Mouse (Mus musculus): ENCODE data around the gene Gm21973. TPM values are rescaled to one million over a fixed set of nuclear protein-coding genes. Genes with fewer than 3 reads are reported as not detected.

The Gm21973 gene
- 1 to 10 TPM in 1 of 2 experiments, not detected in 1; 1.3 TPM for total RNA-seq (2021)
- polyA plus RNA-seq (2012; rRNA removed), result not detected in 2 replicates
- long read RNA-seq, partial matches to known transcripts, result 0 of 2 reads
- long read RNA-seq, other reads (novel, unspliced or antisense), result 2 of 2 reads

GRCm38 (mm10) chr15:10325080-10325479 lies at the start of gene Gm21973:
Gm21973 (plus strand) TSS chr15:10325380.
- DNase-seq, result no peak

GRCm38 (mm10) chr15:10276386-10276785 lies 48.8 kb upstream of the Gm21973 start:
- no peak for DNase-seq

GRCm38 (mm10) chr15:10277461-10277860 lies 47.7 kb upstream of the Gm21973 start:
- no peak for DNase-seq

GRCm38 (mm10) chr15:10281546-10281945 lies 43.6 kb upstream of the Gm21973 start:
- no peak for DNase-seq

- DNase-seq, result no peak
Measured at GRCm38 (mm10) chr15:10283661-10284060, 41.5 kb upstream of the Gm21973 start.

- no peak for DNase-seq
Measured at GRCm38 (mm10) chr15:10296570-10296969, 28.6 kb upstream of the Gm21973 start.

GRCm38 (mm10) chr15:10298058-10298457 lies 27.1 kb upstream of the Gm21973 start:
- DNase-seq, result peak; percentile 32

GRCm38 (mm10) chr15:10299467-10299866 lies 25.7 kb upstream of the Gm21973 start:
- no peak for DNase-seq

GRCm38 (mm10) chr15:10306461-10306860 lies 18.7 kb upstream of the Gm21973 start:
- DNase-seq, result no peak

GRCm38 (mm10) chr15:10311826-10312225 lies 13.4 kb upstream of the Gm21973 start:
- DNase-seq, result peak; percentile 36

GRCm38 (mm10) chr15:10313522-10314455 lies 11.4 kb upstream of the Gm21973 start:
- DNase-seq, result peak; percentile 75

GRCm38 (mm10) chr15:10330626-10331025 lies 5.4 kb downstream of the Gm21973 start:
- peak; percentile 84 for DNase-seq

- no peak for DNase-seq
Measured at GRCm38 (mm10) chr15:10332566-10332965, 7.4 kb downstream of the Gm21973 start.

- DNase-seq, result no peak
Measured at GRCm38 (mm10) chr15:10338606-10339005, 13.4 kb downstream of the Gm21973 start.

- no peak for DNase-seq
Measured at GRCm38 (mm10) chr15:10347044-10347443, 21.9 kb downstream of the Gm21973 start.

- DNase-seq, result no peak
Measured at GRCm38 (mm10) chr15:10358039-10358948, 33.1 kb downstream of the Gm21973 start, which contains the start of gene Agxt2. Agxt2 (plus strand) TSS chr15:10358532.

GRCm38 (mm10) chr15:10366331-10366730 lies 41.2 kb downstream of the Gm21973 start:
- no peak for DNase-seq

- no peak for DNase-seq
Measured at GRCm38 (mm10) chr15:10375404-10375803, 50.2 kb downstream of the Gm21973 start.

GRCm38 (mm10) chr15:10378338-10378959 lies 53.3 kb downstream of the Gm21973 start:
- DNase-seq, result peak; percentile 9

- peak; percentile 17 for DNase-seq
Measured at GRCm38 (mm10) chr15:10379757-10380458, 54.7 kb downstream of the Gm21973 start.

GRCm38 (mm10) chr15:10387263-10387662 lies 62.1 kb downstream of the Gm21973 start:
- peak; percentile 35 for DNase-seq

Data from adrenal gland, adult 2 months (tissue).